Mouse (Mus musculus) stomach, postnatal 0 days (tissue): ENCODE measurements around the gene Fam169b. TPM values are rescaled to one million over a fixed set of nuclear protein-coding genes. Genes with fewer than 3 reads are reported as not detected.
A peak's percentile ranks its signal among the peaks of the same experiment; 100 is the strongest.

Source experiments
- ATAC-seq: fragments of 200-750 bp; cut with Nextera tagmentation; 2 replicates; pipeline ENCODE4 v1.8.0; 2017; ENCODE audit not compliant: low FRiP score, low TSS enrichment
- DNase-seq: peaks from one replicate; pipeline ENCODE4 v3.0.0-alpha.2; 2016; ENCODE audit warnings: low spot score
- H3K27ac ChIP-seq: fragments of 300-500 bp; sonication (generic); replicated peaks from 2 replicates; pipeline ENCODE4 v1.5.1; 2014; ENCODE audit warnings: mild to moderate bottlenecking, control low read depth
- H3K27me3 ChIP-seq: fragments of 300-500 bp; sonication (generic); 2 replicates; pipeline ENCODE4 v1.6.1; 2014; ENCODE audit warnings: low read length; ENCODE audit not compliant: control insufficient read depth, insufficient read depth
- H3K36me3 ChIP-seq: fragments of 300-500 bp; sonication (generic); 2 replicates; pipeline ENCODE4 v1.6.1; 2014; ENCODE audit warnings: low read length, mixed read lengths; ENCODE audit not compliant: control insufficient read depth, insufficient read depth
- H3K4me1 ChIP-seq: fragments of 300-500 bp; sonication (generic); replicated peaks from 2 replicates; pipeline ENCODE4 v1.6.1; 2014; ENCODE audit warnings: antibody characterized with exemption; ENCODE audit not compliant: control insufficient read depth, insufficient read depth
- H3K4me2 ChIP-seq: fragments of 300-500 bp; sonication (generic); replicated peaks from 2 replicates; pipeline ENCODE4 v1.6.1; 2014; ENCODE audit warnings: low read depth, mild to moderate bottlenecking, control low read depth, moderate library complexity
- H3K4me3 ChIP-seq: fragments of 300-500 bp; sonication (generic); 2 replicates; pipeline ENCODE4 v1.5.1; 2014; ENCODE audit warnings: low read depth, low read length, control low read depth
- H3K9ac ChIP-seq: fragments of 300-500 bp; sonication (generic); 2 replicates; pipeline ENCODE4 v1.6.1; 2014; ENCODE audit warnings: mild to moderate bottlenecking, low read length, control low read depth, mixed read lengths
- H3K9me3 ChIP-seq: fragments of 300-500 bp; sonication (generic); 2 replicates; pipeline ENCODE4 v1.6.1; 2016; ENCODE audit warnings: low read length; ENCODE audit not compliant: control insufficient read depth
- CTCF ChIP-seq: IDR thresholded peaks from 2 replicates; pipeline ENCODE4 v1.5.1; 2016; ENCODE audit warnings: antibody characterized with exemption, low read depth, mild to moderate bottlenecking, moderate library complexity
- EP300 ChIP-seq: optimal IDR thresholded peaks from 2 replicates; pipeline ENCODE3; 2016; ENCODE audit warnings: antibody characterized with exemption
- WGBS: fragments of 180-500 bp; shearing (Covaris S2); extraction: QIAGEN DNeasy Blood & Tissue Kit; methylation state at CpG from one replicate; pipeline ENCODE4 v1.1.7; 2014; 5-methylcytosine and 5-hydroxymethylcytosine counted together
- polyA plus RNA-seq: library from polyadenylated mRNA; unstranded; fragments of >200 nt; fragmentation: Nextera tagmentation; extraction: Ambion mirVana; gene quantifications from 2 replicates; pipeline ENCODE4 v1.2.1, GENCODE M21; 2015

Fam169b gene
- polyA plus RNA-seq, 1 experiment from 2014 or later: 0.24 TPM

GRCm38 (mm10) chr7:68365711-68366110 lies 92.1 kb downstream of the Fam169b start:
- Histone ChIP-seq H3K27me3 (no peaks in the 10 kb centered on the region), H3K4me2 (no peak overlapping the region), H3K9me3 (no peaks in the 10 kb centered on the region), H3K36me3 (no peaks in the 10 kb centered on the region), H3K4me3 (no peak overlapping the region), H3K9ac (no peak overlapping the region), H3K4me1 (no peaks in the 10 kb centered on the region), H3K27ac (no peak overlapping the region)
- ATAC-seq (no peak), DNase-seq (peak; percentile 25)
- TF ChIP-seq EP300: no peak
- no peak for TF ChIP-seq CTCF
- 79% methylated on average over 9 of the region's 9 CpGs for WGBS

- no peak for TF ChIP-seq EP300
- TF ChIP-seq CTCF: no peak
- ATAC-seq: no peak
- Histone ChIP-seq H3K4me3 (no peak overlapping the region), H3K4me1 (no peaks in the 10 kb centered on the region), H3K9me3 (no peaks in the 10 kb centered on the region), H3K36me3 (no peaks in the 10 kb centered on the region), H3K27ac (no peak overlapping the region), H3K4me2 (no peak overlapping the region), H3K27me3 (no peaks in the 10 kb centered on the region), H3K9ac (no peak overlapping the region)
- DNase-seq: no peak
- WGBS: 88% methylated on average over 12 of the region's 12 CpGs
Observed at GRCm38 (mm10) chr7:68368948-68369347, 95.3 kb downstream of the Fam169b start.

- Histone ChIP-seq H3K4me3 (no peak overlapping the region), H3K36me3 (no peaks in the 10 kb centered on the region), H3K9me3 (no peaks in the 10 kb centered on the region), H3K27ac (no peak overlapping the region), H3K9ac (no peak overlapping the region), H3K4me1 (no peaks in the 10 kb centered on the region), H3K4me2 (peak overlapping the region; percentile 40; the same call in 1 of the 2 replicates), H3K27me3 (no peaks in the 10 kb centered on the region)
- DNase-seq (peak; percentile 85), ATAC-seq (peak; percentile 67)
- no peak for TF ChIP-seq EP300
- TF ChIP-seq CTCF: peak; percentile 91
- WGBS: 3% methylated on average over 12 of the region's 13 CpGs
Observed at GRCm38 (mm10) chr7:68369694-68370093, 96.1 kb downstream of the Fam169b start.

GRCm38 (mm10) chr7:68374109-68374857 lies 100.6 kb downstream of the Fam169b start:
- peak; percentile 95 for TF ChIP-seq CTCF
- no peak for TF ChIP-seq EP300
- no peaks in the 10 kb centered on the region for H3K36me3 ChIP-seq
- 18% methylated on average over 16 of the region's 16 CpGs for WGBS
- H3K27me3 ChIP-seq: no peaks in the 10 kb centered on the region
- peak; percentile 82 for DNase-seq
- no peaks in the 10 kb centered on the region for H3K4me1 ChIP-seq
- H3K4me2 ChIP-seq: peak overlapping the region; percentile 44
- no peak overlapping the region for H3K27ac ChIP-seq
- no peak overlapping the region for H3K9ac ChIP-seq
- peak overlapping the region; percentile 20; the same call in 1 of the 2 replicates for H3K4me3 ChIP-seq
- no peaks in the 10 kb centered on the region for H3K9me3 ChIP-seq
- peak; percentile 45; the same call in 1 of the 2 replicates for ATAC-seq

- Histone ChIP-seq H3K27ac (no peak overlapping the region), H3K4me1 (no peaks in the 10 kb centered on the region), H3K9ac (no peak overlapping the region), H3K4me2 (no peak overlapping the region), H3K27me3 (no peaks in the 10 kb centered on the region), H3K4me3 (no peak overlapping the region), H3K9me3 (no peaks in the 10 kb centered on the region), H3K36me3 (no peaks in the 10 kb centered on the region)
- DNase-seq: no peak
- WGBS: 30% methylated on average over 9 of the region's 9 CpGs
- TF ChIP-seq EP300 (no peak), CTCF (no peak)
- ATAC-seq: no peak
Observed at GRCm38 (mm10) chr7:68382187-68382586, 108.5 kb downstream of the Fam169b start.

GRCm38 (mm10) chr7:68386767-68387166 lies 113.1 kb downstream of the Fam169b start:
- no peak overlapping the region for H3K27ac ChIP-seq
- no peak overlapping the region for H3K9ac ChIP-seq
- no peak overlapping the region for H3K4me2 ChIP-seq
- TF ChIP-seq EP300 (no peak), CTCF (no peak)
- DNase-seq: no peak
- no peaks in the 10 kb centered on the region for H3K36me3 ChIP-seq
- no peak for ATAC-seq
- no peaks in the 10 kb centered on the region for H3K9me3 ChIP-seq
- no peak overlapping the region for H3K4me3 ChIP-seq
- no peaks in the 10 kb centered on the region for H3K4me1 ChIP-seq
- no peaks in the 10 kb centered on the region for H3K27me3 ChIP-seq
- 57% methylated on average over 3 of the region's 3 CpGs for WGBS
